Mouse (Mus musculus) heart, embryonic 13.5 days (tissue): ENCODE results near the gene Crxos. TPM values are rescaled to one million over a fixed set of nuclear protein-coding genes. Genes with fewer than 3 reads are reported as not detected.
A peak's percentile ranks its signal among the peaks of the same experiment; 100 is the strongest.
"Not testable (repeated sequence)": the region's sequence is repeated elsewhere in the genome, so short reads cannot be mapped to it uniquely, and the experiment has no call there.

Experiments used
- ATAC-seq: fragments of 200-750 bp; cut with Nextera tagmentation; 2 replicates; pipeline ENCODE4 v1.8.0; 2017; ENCODE audit warnings: moderate TSS enrichment; ENCODE audit not compliant: insufficient number of reproducible peaks, low FRiP score, low TSS enrichment; ENCODE audit errors: extremely low read depth
- H3K27ac ChIP-seq: fragments of 300-500 bp; sonication (generic); replicated peaks from 2 replicates; pipeline ENCODE4 v1.5.1; 2015; ENCODE audit warnings: moderate library complexity, mild to moderate bottlenecking, inconsistent platforms
- H3K27me3 ChIP-seq: fragments of 300-500 bp; sonication (generic); replicated peaks from 2 replicates; pipeline ENCODE4 v1.6.1; 2015; ENCODE audit warnings: mild to moderate bottlenecking, inconsistent platforms
- H3K36me3 ChIP-seq: fragments of 300-500 bp; sonication (generic); 2 replicates; pipeline ENCODE4 v1.6.1; 2015; ENCODE audit warnings: mild to moderate bottlenecking, inconsistent platforms
- H3K4me1 ChIP-seq: fragments of 300-500 bp; sonication (generic); 2 replicates; pipeline ENCODE4 v1.6.1; 2015; ENCODE audit warnings: inconsistent platforms
- H3K4me2 ChIP-seq: fragments of 300-500 bp; sonication (generic); 2 replicates; pipeline ENCODE4 v1.6.1; 2015; ENCODE audit warnings: inconsistent platforms, mild to moderate bottlenecking, moderate library complexity
- H3K4me3 ChIP-seq: fragments of 300-500 bp; sonication (generic); 2 replicates; pipeline ENCODE4 v1.5.1; 2015; ENCODE audit warnings: moderate library complexity, mild to moderate bottlenecking, inconsistent platforms
- H3K9ac ChIP-seq: fragments of 300-500 bp; sonication (generic); 2 replicates; pipeline ENCODE4 v1.6.1; 2015; ENCODE audit warnings: inconsistent platforms, mild to moderate bottlenecking, moderate library complexity
- H3K9me3 ChIP-seq: fragments of 300-500 bp; sonication (generic); 2 replicates; pipeline ENCODE4 v1.6.1; 2016; ENCODE audit warnings: inconsistent platforms
- WGBS: fragments of 180-500 bp; shearing (Covaris S2); methylation state at CpG from one replicate; pipeline ENCODE4 v1.1.7; 2015; ENCODE audit warnings: mixed read lengths; 5-methylcytosine and 5-hydroxymethylcytosine counted together
- polyA plus RNA-seq: library from polyadenylated mRNA; unstranded; fragments of >200 nt; fragmentation: Nextera tagmentation; extraction: Ambion mirVana; gene quantifications from 2 replicates; pipeline ENCODE4 v1.2.1, GENCODE M21; 2015

The Crxos gene
- polyA plus RNA-seq, 1 experiment from 2014 or later: not detected

DNA sequence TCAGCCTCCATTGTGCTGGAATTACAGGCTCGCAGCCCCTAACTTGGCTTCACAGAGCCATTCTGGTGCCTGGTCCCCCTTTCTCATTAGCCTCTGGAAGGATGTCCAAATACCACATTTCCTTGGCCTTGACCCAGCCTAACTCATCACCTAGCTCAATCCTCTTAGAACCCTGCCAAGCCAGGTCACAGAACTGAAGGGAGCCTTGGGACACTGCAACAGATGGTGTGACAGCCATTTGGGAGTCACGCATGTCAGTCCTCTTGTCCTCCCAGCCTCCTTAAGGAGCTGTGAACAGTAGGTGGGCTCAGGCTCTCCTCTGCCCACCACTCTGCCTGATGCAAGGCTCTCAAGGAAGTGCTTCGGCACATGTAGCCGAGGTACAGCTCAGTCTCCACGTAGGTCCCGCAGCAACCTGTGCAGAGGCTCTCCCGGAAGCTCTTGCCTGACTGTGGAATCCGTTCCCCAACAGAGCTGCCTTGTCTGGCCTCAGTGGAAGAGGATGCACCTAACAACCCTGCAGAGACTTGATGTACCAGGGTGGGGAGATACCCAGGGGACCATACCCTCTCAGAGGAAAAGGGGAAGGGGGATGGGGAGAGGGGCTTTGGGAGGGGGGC lies 25.7 kb downstream of the Crxos start:
- no peak overlapping the region for H3K4me2 ChIP-seq
- 54% methylated on average over 8 of the region's 8 CpGs for WGBS
- ATAC-seq: no peak
- no peak overlapping the region for H3K4me3 ChIP-seq
- H3K36me3 ChIP-seq: no peaks in the 10 kb centered on the region
- H3K27me3 ChIP-seq: no peaks in the 10 kb centered on the region
- H3K27ac ChIP-seq: no peak overlapping the region
- no peaks in the 10 kb centered on the region for H3K9me3 ChIP-seq
- no peak overlapping the region for H3K9ac ChIP-seq
- H3K4me1 ChIP-seq: 0 out of 2 replicates have a peak, but pooled peaks cover 4% of the 10 kb centered on the region

- 67% methylated on average over 5 of the region's 5 CpGs for WGBS
- Histone ChIP-seq H3K9me3 (no peaks in the 10 kb centered on the region), H3K9ac (no peak overlapping the region)
Observed at GRCm38 (mm10) chr7:15910521-15910920, 28.1 kb downstream of the Crxos start.

DNA sequence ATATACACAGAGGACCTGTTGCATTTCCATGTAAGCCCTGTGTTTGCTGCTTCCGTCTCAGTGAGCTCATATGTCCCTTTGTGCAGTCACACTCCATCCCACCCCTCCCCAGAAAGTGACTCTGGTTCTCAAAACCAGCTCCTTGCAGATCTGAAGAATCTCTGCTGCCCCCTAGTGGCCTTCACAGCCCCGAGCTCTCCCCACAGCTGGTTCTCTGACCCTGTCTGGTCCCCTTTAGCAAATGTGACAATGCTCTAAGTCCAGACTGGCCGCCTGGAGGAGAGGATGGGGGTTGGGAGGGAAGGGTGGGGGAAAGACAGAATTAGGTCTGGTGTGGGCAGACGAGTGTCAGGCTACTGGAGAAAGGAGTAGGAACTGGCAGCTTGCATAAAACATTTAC lies 29.8 kb downstream of the Crxos start:
- WGBS: under 1% methylated on average over 4 of the region's 4 CpGs

More at GRCm38 (mm10) chr7:15910521-15910920, 28.1 kb downstream of the Crxos start:
- Histone ChIP-seq H3K27ac (no peak overlapping the region), H3K4me1 (0 out of 2 replicates have a peak, but pooled peaks cover 4% of the 10 kb centered on the region), H3K36me3 (no peaks in the 10 kb centered on the region), H3K4me2 (no peak overlapping the region), H3K27me3 (no peaks in the 10 kb centered on the region), H3K4me3 (no peak overlapping the region)
- no peak for ATAC-seq

DNA sequence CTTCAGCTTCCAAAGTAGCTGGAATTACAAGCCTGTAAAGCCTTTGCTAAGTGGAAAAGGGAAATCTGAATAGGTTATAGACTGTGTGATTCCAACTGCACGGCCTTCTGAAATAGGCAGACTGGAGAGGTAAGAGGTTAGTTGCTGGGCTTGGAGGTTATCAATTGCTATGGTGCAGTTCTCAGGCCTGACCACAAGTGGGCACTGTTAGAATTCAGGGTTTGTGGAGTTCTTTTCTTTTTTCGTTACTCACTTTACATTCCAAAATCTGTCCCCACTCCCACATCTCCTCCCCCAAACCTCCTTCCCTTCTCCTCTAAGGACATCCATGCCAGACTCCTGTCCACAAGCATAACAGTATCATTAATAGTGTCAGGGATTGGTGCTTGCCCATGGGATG lies 31.8 kb downstream of the Crxos start:
- H3K9me3 ChIP-seq: no peaks in the 10 kb centered on the region
- WGBS: 36% methylated on average over 2 of the region's 2 CpGs
- H3K27ac ChIP-seq: no peak overlapping the region
- H3K36me3 ChIP-seq: peaks cover 31% of the 10 kb centered on the region
- H3K9ac ChIP-seq: no peak overlapping the region
- no peak for ATAC-seq
- H3K4me1 ChIP-seq: 0 out of 2 replicates have a peak, but pooled peaks cover 4% of the 10 kb centered on the region
- H3K27me3 ChIP-seq: no peaks in the 10 kb centered on the region
- H3K4me2 ChIP-seq: no peak overlapping the region
- no peak overlapping the region for H3K4me3 ChIP-seq

More for the DNA sequence above, 29.8 kb downstream of the Crxos start:
- Histone ChIP-seq H3K4me1 (0 out of 2 replicates have a peak, but pooled peaks cover 4% of the 10 kb centered on the region), H3K36me3 (peaks cover 12% of the 10 kb centered on the region), H3K9me3 (no peaks in the 10 kb centered on the region), H3K4me3 (no peak overlapping the region), H3K27ac (no peak overlapping the region), H3K9ac (0 out of 2 replicates have a peak overlapping the region, but pooled peaks have one; percentile 28), H3K27me3 (no peaks in the 10 kb centered on the region), H3K4me2 (peak overlapping the region; percentile 22; the same call in 1 of the 2 replicates)
- ATAC-seq: peak; percentile 35; the same call in 1 of the 2 replicates

DNA sequence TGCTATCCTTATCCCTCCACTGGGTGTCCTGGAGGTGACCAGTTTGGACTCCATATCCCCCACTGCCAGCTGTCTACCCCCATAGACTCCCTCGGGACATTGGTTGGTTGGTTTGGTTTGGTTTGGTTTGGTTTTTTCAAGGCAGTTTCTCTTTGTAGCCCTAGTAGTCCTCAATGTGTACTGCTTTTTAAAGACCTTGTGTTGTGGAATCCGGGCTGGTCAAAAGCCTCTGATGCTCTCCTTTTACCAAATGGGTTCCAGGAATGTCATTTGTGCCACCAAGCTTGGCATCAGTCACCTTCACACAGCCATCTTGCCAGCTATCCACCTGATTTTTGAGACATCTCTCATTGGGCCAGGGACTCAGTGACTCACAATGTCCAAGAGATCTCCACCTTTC lies 32.3 kb downstream of the Crxos start:
- Histone ChIP-seq H3K4me3 (no peak overlapping the region), H3K9me3 (no peaks in the 10 kb centered on the region), H3K36me3 (peaks cover 36% of the 10 kb centered on the region), H3K4me1 (peaks cover 6% of the 10 kb centered on the region; the same call in 1 of the 2 replicates), H3K27ac (no peak overlapping the region), H3K4me2 (no peak overlapping the region), H3K9ac (no peak overlapping the region), H3K27me3 (no peaks in the 10 kb centered on the region)
- 83% methylated on average over 2 of the region's 2 CpGs for WGBS
- ATAC-seq: no peak

DNA sequence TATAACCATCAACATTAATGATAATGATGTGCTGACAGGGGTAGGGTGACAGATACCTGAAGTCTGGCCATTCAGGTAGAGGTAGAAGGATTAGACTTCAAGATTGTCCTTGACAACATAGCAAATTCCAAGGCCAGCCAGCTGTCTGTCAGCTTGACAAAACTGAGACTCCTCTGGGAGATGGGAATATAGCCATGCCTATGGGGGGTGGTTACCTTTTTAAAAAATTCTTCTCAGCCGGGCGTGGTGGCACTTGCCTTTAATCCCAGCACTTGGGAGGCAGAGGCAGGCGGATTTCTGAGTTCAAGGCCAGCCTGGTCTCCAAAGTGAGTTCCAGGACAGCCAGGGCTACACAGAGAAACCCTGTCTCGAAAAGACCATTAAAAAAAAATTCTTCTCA lies 33.3 kb downstream of the Crxos start:
- not testable (repeated sequence) for H3K9ac ChIP-seq, ATAC-seq, H3K27me3 ChIP-seq, H3K4me3 ChIP-seq, H3K9me3 ChIP-seq, H3K27ac ChIP-seq, H3K4me2 ChIP-seq
- 82% methylated on average over 4 of the region's 4 CpGs for WGBS
- Histone ChIP-seq H3K4me1 (peaks cover 16% of the 10 kb centered on the region), H3K36me3 (peaks cover 44% of the 10 kb centered on the region)

GRCm38 (mm10) chr7:15916134-15916723 lies 33.8 kb downstream of the Crxos start:
- Histone ChIP-seq H3K36me3 (peaks cover 44% of the 10 kb centered on the region), H3K27ac (no peak overlapping the region), H3K4me3 (no peak overlapping the region), H3K27me3 (no peaks in the 10 kb centered on the region), H3K9ac (no peak overlapping the region), H3K9me3 (no peaks in the 10 kb centered on the region), H3K4me2 (no peak overlapping the region), H3K4me1 (peaks cover 21% of the 10 kb centered on the region)
- ATAC-seq: no peak
- 70% methylated on average over 3 of the region's 3 CpGs for WGBS

- WGBS: 77% methylated on average over 4 of the region's 4 CpGs
- no peak for ATAC-seq
- H3K9me3 ChIP-seq: no peaks in the 10 kb centered on the region
- H3K27me3 ChIP-seq: no peaks in the 10 kb centered on the region
- peaks cover 24% of the 10 kb centered on the region for H3K4me1 ChIP-seq
- H3K4me3 ChIP-seq: no peak overlapping the region
- no peak overlapping the region for H3K9ac ChIP-seq
- H3K36me3 ChIP-seq: peaks cover 44% of the 10 kb centered on the region
- H3K4me2 ChIP-seq: no peak overlapping the region
- H3K27ac ChIP-seq: no peak overlapping the region
Observed at GRCm38 (mm10) chr7:15916996-15917395, 34.6 kb downstream of the Crxos start.

GRCm38 (mm10) chr7:15918371-15918770 lies 36.0 kb downstream of the Crxos start:
- no peak overlapping the region for H3K4me2 ChIP-seq
- no peak for ATAC-seq
- no peaks in the 10 kb centered on the region for H3K9me3 ChIP-seq
- no peak overlapping the region for H3K4me3 ChIP-seq
- no peak overlapping the region for H3K27ac ChIP-seq
- H3K27me3 ChIP-seq: no peaks in the 10 kb centered on the region
- peaks cover 44% of the 10 kb centered on the region for H3K36me3 ChIP-seq
- peaks cover 25% of the 10 kb centered on the region for H3K4me1 ChIP-seq
- no peak overlapping the region for H3K9ac ChIP-seq

DNA sequence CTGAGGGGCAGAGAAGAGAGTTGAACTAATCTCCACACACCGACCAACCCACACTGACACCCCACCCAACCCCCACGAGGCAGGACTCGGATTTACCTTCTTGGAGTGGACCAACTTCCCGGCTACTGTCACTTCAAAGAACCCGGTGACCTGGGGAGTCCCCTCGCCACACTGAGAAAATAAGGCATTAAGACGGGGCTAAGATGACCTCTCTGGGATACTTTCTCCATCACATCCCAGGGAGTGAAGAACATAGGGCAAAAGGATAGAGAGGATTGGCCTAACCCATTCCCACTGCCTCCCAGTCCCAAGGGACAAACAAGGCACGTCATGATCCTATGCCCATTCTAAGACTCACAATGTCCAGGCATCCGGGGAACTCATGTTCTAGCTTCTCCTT lies 37.5 kb downstream of the Crxos start:
- Histone ChIP-seq H3K9me3 (no peaks in the 10 kb centered on the region), H3K4me3 (peak overlapping the region; percentile 86), H3K27me3 (0 out of 2 replicates have a peak, but pooled peaks cover 6% of the 10 kb centered on the region), H3K36me3 (peaks cover 44% of the 10 kb centered on the region), H3K9ac (no peak overlapping the region), H3K4me1 (peaks cover 25% of the 10 kb centered on the region), H3K4me2 (peak overlapping the region; percentile 79), H3K27ac (no peak overlapping the region)
- WGBS: 82% methylated on average over 9 of the region's 9 CpGs
- no peak for ATAC-seq

DNA sequence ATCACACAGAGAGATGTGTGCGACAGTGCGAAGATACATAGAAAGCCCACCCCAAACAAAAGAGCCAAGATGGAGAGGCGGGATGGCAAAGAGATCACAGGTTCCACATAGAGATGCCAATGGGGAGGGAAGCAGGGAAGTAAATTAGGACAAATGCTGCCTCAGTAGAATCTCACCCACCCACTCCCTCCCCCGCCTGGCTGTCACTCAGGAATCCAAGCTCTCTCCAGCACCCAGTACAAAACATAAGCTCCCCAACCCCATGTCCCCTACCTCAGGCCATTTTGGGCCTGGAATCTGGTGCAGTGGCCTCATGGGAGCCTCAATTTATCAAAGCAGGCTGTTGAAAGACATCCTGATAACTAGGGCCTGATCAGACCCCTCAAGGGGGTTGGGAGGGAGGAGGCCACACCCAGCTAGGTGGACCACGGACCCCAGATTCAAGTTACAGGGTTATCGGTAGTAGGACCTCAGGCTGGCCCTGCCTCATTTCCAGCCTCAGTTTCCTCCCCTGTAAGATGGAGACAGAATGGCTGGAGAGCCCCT lies 38.3 kb downstream of the Crxos start:
- H3K9me3 ChIP-seq: no peaks in the 10 kb centered on the region
- H3K27me3 ChIP-seq: 0 out of 2 replicates have a peak, but pooled peaks cover 6% of the 10 kb centered on the region
- peaks cover 44% of the 10 kb centered on the region for H3K36me3 ChIP-seq
- H3K27ac ChIP-seq: no peak overlapping the region
- peak overlapping the region; percentile 79 for H3K4me2 ChIP-seq
- peak overlapping the region; percentile 86 for H3K4me3 ChIP-seq
- no peak for ATAC-seq
- 65% methylated on average over 6 of the region's 6 CpGs for WGBS
- H3K9ac ChIP-seq: peak overlapping the region; percentile 93
- H3K4me1 ChIP-seq: peaks cover 25% of the 10 kb centered on the region
